Mouse (Mus musculus) heart, adult 2 months (tissue): ENCODE data around the gene S1pr5.

Experiments
- EP300 ChIP-seq: fragments of 200-500 bp; IDR thresholded peaks from 2 replicates; pipeline ENCODE4 v1.6.1; 2011; ENCODE audit warnings: low read depth, low read length, control low read depth; ENCODE audit not compliant: insufficient read depth
- POLR2A ChIP-seq: fragments of 200-500 bp; IDR thresholded peaks from 2 replicates; pipeline ENCODE4 v1.6.1; 2011; ENCODE audit warnings: mild to moderate bottlenecking, low read depth, low read length, control low read depth; ENCODE audit not compliant: insufficient read depth

- no peak for TF ChIP-seq POLR2A
- TF ChIP-seq EP300: no peak
These were observed 6.4 kb upstream of the S1pr5 start for GRCm38 (mm10) chr9:21254690-21255089.
